Mouse (Mus musculus) stomach, embryonic 14.5 days (tissue): ENCODE data around the gene Irak4. TPM values are rescaled to one million over a fixed set of nuclear protein-coding genes. Genes with fewer than 3 reads are reported as not detected.

Source experiments
- ATAC-seq: fragments of 200-750 bp; cut with Nextera tagmentation; 2 replicates; pipeline ENCODE4 v1.8.0; 2017; ENCODE audit warnings: low read depth, moderate TSS enrichment; ENCODE audit not compliant: insufficient number of reproducible peaks, insufficient read depth, low FRiP score
- H3K27ac ChIP-seq: fragments of 300-500 bp; sonication (generic); 2 replicates; pipeline ENCODE4 v1.5.1; 2014; ENCODE audit warnings: mild to moderate bottlenecking, low read length, moderate library complexity, mixed read lengths
- H3K27me3 ChIP-seq: fragments of 300-500 bp; sonication (generic); 2 replicates; pipeline ENCODE4 v1.6.1; 2014; ENCODE audit warnings: low read length, control low read depth, mixed read lengths; ENCODE audit not compliant: control insufficient read depth, insufficient read depth
- H3K36me3 ChIP-seq: fragments of 300-500 bp; sonication (generic); 2 replicates; pipeline ENCODE4 v1.6.1; 2014; ENCODE audit warnings: mild to moderate bottlenecking, control low read depth, low read length, moderate library complexity, mixed read lengths; ENCODE audit not compliant: control insufficient read depth, insufficient read depth
- H3K4me1 ChIP-seq: fragments of 300-500 bp; sonication (generic); 2 replicates; pipeline ENCODE4 v1.6.1; 2014; ENCODE audit warnings: low read length, control low read depth, mixed read lengths; ENCODE audit not compliant: control insufficient read depth, insufficient read depth
- H3K4me2 ChIP-seq: fragments of 300-500 bp; sonication (generic); replicated peaks from 2 replicates; pipeline ENCODE4 v1.6.1; 2014; ENCODE audit warnings: low read depth, low read length, control low read depth
- H3K4me3 ChIP-seq: fragments of 300-500 bp; sonication (generic); 2 replicates; pipeline ENCODE4 v1.5.1; 2014; ENCODE audit warnings: low read depth, low read length, control low read depth
- H3K9ac ChIP-seq: fragments of 300-500 bp; sonication (generic); replicated peaks from 2 replicates; pipeline ENCODE4 v1.6.1; 2014; ENCODE audit warnings: low read depth, mild to moderate bottlenecking, control low read depth, low read length, moderate library complexity, mixed read lengths
- H3K9me3 ChIP-seq: fragments of 300-500 bp; sonication (generic); 2 replicates; pipeline ENCODE4 v1.6.1; 2016; ENCODE audit warnings: low read depth, low read length, control low read depth; ENCODE audit not compliant: control insufficient read depth
- WGBS: fragments of 180-500 bp; shearing (Covaris S2); extraction: QIAGEN DNeasy Blood & Tissue Kit; methylation state at CpG from one replicate; pipeline ENCODE4 v1.1.7; 2014; 5-methylcytosine and 5-hydroxymethylcytosine counted together
- polyA plus RNA-seq: library from polyadenylated mRNA; unstranded; fragments of >200 nt; fragmentation: Nextera tagmentation; extraction: Ambion mirVana; gene quantifications from 2 replicates; pipeline ENCODE4 v1.2.1, GENCODE M21; 2014

The Irak4 gene
- polyA plus RNA-seq, 1 experiment from 2014 or later: 7.0 TPM

DNA sequence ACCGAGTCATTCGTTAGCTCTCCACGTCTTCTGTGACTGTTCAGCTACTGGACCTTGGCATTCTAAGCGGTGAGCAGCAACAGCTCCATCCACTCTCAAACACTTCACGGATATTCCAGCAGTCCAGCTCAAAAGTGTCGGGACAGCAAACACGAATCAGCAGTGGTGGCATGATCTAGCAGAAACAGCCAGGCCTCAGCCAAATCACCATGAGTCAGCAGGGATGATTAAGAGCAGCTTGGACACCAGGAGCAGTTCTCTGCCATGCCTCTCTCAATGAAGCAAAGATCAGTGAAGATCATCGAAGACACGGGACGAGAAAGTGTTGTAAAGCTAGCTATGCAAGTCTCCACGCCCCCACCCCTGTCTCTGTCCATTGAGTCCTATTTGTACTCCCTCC, 72.6 kb downstream of the Irak4 start:
- H3K9me3 ChIP-seq: no peaks in the 10 kb centered on the region
- ATAC-seq: no peak
- H3K27ac ChIP-seq: no peak overlapping the region
- H3K4me2 ChIP-seq: no peak overlapping the region
- no peak overlapping the region for H3K4me3 ChIP-seq
- H3K27me3 ChIP-seq: no peaks in the 10 kb centered on the region
- H3K4me1 ChIP-seq: no peaks in the 10 kb centered on the region
- no peaks in the 10 kb centered on the region for H3K36me3 ChIP-seq
- 91% methylated on average over 11 of the region's 11 CpGs for WGBS
- H3K9ac ChIP-seq: no peak overlapping the region

- Histone ChIP-seq H3K4me2 (no peak overlapping the region), H3K27me3 (no peaks in the 10 kb centered on the region), H3K4me3 (no peak overlapping the region), H3K9me3 (no peaks in the 10 kb centered on the region), H3K27ac (no peak overlapping the region), H3K9ac (no peak overlapping the region), H3K4me1 (no peaks in the 10 kb centered on the region), H3K36me3 (no peaks in the 10 kb centered on the region)
- no peak for ATAC-seq
These were observed 77.5 kb downstream of the Irak4 start for GRCm38 (mm10) chr15:94620909-94621308.

GRCm38 (mm10) chr15:94628463-94628829, 85.0 kb downstream of the Irak4 start:
- WGBS: 47% methylated on average over 2 of the region's 2 CpGs
- no peak overlapping the region for H3K9ac ChIP-seq
- no peaks in the 10 kb centered on the region for H3K4me1 ChIP-seq
- no peak overlapping the region for H3K27ac ChIP-seq
- no peak for ATAC-seq
- H3K4me2 ChIP-seq: peak overlapping the region; percentile 70
- no peaks in the 10 kb centered on the region for H3K27me3 ChIP-seq
- H3K4me3 ChIP-seq: peak overlapping the region; percentile 32
- no peaks in the 10 kb centered on the region for H3K36me3 ChIP-seq
- H3K9me3 ChIP-seq: no peaks in the 10 kb centered on the region

DNA sequence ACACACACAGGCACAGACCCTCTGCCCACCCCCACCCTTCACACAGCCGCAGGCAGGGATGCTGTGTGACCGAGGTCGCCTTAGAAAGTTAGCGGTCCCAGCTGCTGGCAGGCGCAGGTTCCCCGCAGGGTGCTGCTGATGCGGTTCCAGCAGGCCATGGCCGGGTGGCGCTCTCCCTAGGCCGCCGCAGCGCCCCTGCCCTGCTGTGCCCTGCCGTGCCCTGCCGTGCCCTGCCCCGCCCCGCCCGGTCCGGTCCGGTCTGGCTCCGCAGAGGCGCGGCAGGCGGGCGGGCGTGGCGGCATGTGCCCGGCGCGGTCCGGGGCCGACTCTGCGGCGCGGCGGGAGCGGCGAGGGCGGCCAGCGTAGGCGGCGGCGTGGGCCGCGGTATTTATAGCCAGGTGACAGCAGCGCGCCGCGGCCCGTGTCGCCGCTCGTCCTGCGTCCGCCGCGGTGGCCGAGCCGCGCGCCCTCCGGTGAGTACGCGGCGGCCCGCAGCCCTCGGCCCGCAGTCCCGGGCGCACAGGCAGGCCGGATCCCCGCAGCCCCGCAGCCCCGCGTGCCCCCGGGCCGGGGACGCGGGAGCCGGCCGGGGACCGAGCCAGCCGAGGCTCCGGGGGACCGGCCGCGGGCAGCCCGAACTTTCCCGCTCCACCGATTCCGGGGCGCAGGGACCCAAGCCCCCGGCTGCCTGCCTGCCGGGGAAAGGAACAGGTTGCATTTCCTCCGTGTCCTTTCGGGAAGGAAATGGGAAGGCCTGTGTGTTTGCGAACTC, 85.6 kb downstream of the Irak4 start, which contains the start of gene Tmem117:
Gene Tmem117 (plus strand): TSS at position 403 of the 772 bp plus-strand sequence.
- Histone ChIP-seq H3K36me3 (no peaks in the 10 kb centered on the region), H3K27me3 (no peaks in the 10 kb centered on the region), H3K27ac (no peak within 1 kb of the TSS), H3K9ac (peak within 1 kb of the TSS; percentile 46; the same call in 1 of the 2 replicates), H3K4me1 (no peaks in the 10 kb centered on the region), H3K9me3 (no peaks in the 10 kb centered on the region), H3K4me3 (peak within 1 kb of the TSS; percentile 32), H3K4me2 (peak within 1 kb of the TSS; percentile 70)
- ATAC-seq: peak; percentile 82
- under 1% methylated on average over 65 of the region's 96 CpGs for WGBS

- Histone ChIP-seq H3K4me2 (no peak overlapping the region), H3K27ac (no peak overlapping the region), H3K9ac (no peak overlapping the region), H3K9me3 (no peaks in the 10 kb centered on the region), H3K4me3 (no peak overlapping the region), H3K36me3 (no peaks in the 10 kb centered on the region), H3K4me1 (no peaks in the 10 kb centered on the region), H3K27me3 (no peaks in the 10 kb centered on the region)
- 58% methylated on average over 4 of the region's 4 CpGs for WGBS
- no peak for ATAC-seq
These were observed 87.1 kb downstream of the Irak4 start for GRCm38 (mm10) chr15:94630553-94630952.

Other genes starting within 250 kb of the Irak4 start
- gene Adamts20, start 78.2 kb upstream of the Irak4 start, polyA plus RNA-seq: 5.4 and 5.7 TPM in 2 replicates
- gene Pus7l, start 96 bp upstream of the Irak4 start, polyA plus RNA-seq: 8.9 and 11.0 TPM in 2 replicates
- 92.3 and 95.5 TPM in 2 replicates for gene Twf1, start 46.2 kb downstream of the Irak4 start, polyA plus RNA-seq
- 3.8 and 3.9 TPM in 2 replicates for gene Tmem117, start 85.6 kb downstream of the Irak4 start, polyA plus RNA-seq